Mouse (Mus musculus): ENCODE measurements around the gene Cd300lf. TPM values are rescaled to one million over a fixed set of nuclear protein-coding genes. Genes with fewer than 3 reads are reported as not detected.

Cd300lf gene
- polyA plus RNA-seq, 1 experiment from 2014 or later: 1.1 TPM

GRCm38 (mm10) chr11:115128483-115128882 lies 5.3 kb downstream of the Cd300lf start:
- H3K9ac ChIP-seq (ENCODE audit: low read depth, low read length): no peak overlapping the region
- WGBS: 73% methylated on average over 4 of the region's 4 CpGs
- no peak for ATAC-seq
- no peak for TF ChIP-seq CTCF (IDR thresholded peaks at IDR 0.05; ENCODE audit: low read depth)
- H3K4me1 ChIP-seq (replicated peaks; ENCODE audit: control insufficient read depth, insufficient read depth, low read length): no peaks in the 10 kb centered on the region
- no peaks in the 10 kb centered on the region for H3K27me3 ChIP-seq (replicated peaks; ENCODE audit: control insufficient read depth, insufficient read depth, low read length)
- no peak overlapping the region for H3K4me3 ChIP-seq (ENCODE audit: low read depth, low read length)
- no peak overlapping the region for H3K27ac ChIP-seq (ENCODE audit: low read depth, low read length)
- H3K36me3 ChIP-seq (ENCODE audit: control insufficient read depth, insufficient read depth): no peaks in the 10 kb centered on the region
- H3K4me2 ChIP-seq (replicated peaks; ENCODE audit: low read depth): no peak overlapping the region
- H3K9me3 ChIP-seq (ENCODE audit: control insufficient read depth): no peaks in the 10 kb centered on the region

- Histone ChIP-seq H3K27me3 (replicated peaks; ENCODE audit: control insufficient read depth, insufficient read depth, low read length) (no peaks in the 10 kb centered on the region), H3K4me2 (replicated peaks; ENCODE audit: low read depth) (no peak overlapping the region), H3K9me3 (ENCODE audit: control insufficient read depth) (no peaks in the 10 kb centered on the region), H3K4me3 (ENCODE audit: low read depth, low read length) (no peak overlapping the region), H3K27ac (ENCODE audit: low read depth, low read length) (no peak overlapping the region), H3K36me3 (ENCODE audit: control insufficient read depth, insufficient read depth) (no peaks in the 10 kb centered on the region), H3K4me1 (replicated peaks; ENCODE audit: control insufficient read depth, insufficient read depth, low read length) (no peaks in the 10 kb centered on the region), H3K9ac (ENCODE audit: low read depth, low read length) (no peak overlapping the region)
- TF ChIP-seq CTCF (IDR thresholded peaks at IDR 0.05; ENCODE audit: low read depth): no peak
- no peak for ATAC-seq
- WGBS: 60% methylated on average over 9 of the region's 9 CpGs
Observed at GRCm38 (mm10) chr11:115119409-115119808, 14.4 kb downstream of the Cd300lf start.

GRCm38 (mm10) chr11:115112196-115112595 lies 21.6 kb downstream of the Cd300lf start:
- no peaks in the 10 kb centered on the region for H3K9me3 ChIP-seq (ENCODE audit: control insufficient read depth)
- H3K36me3 ChIP-seq (ENCODE audit: control insufficient read depth, insufficient read depth): no peaks in the 10 kb centered on the region
- H3K4me1 ChIP-seq (replicated peaks; ENCODE audit: control insufficient read depth, insufficient read depth, low read length): no peaks in the 10 kb centered on the region
- H3K9ac ChIP-seq (ENCODE audit: low read depth, low read length): no peak overlapping the region
- H3K4me3 ChIP-seq (ENCODE audit: low read depth, low read length): no peak overlapping the region
- no peak overlapping the region for H3K27ac ChIP-seq (ENCODE audit: low read depth, low read length)
- no peak for TF ChIP-seq CTCF (IDR thresholded peaks at IDR 0.05; ENCODE audit: low read depth)
- H3K4me2 ChIP-seq (replicated peaks; ENCODE audit: low read depth): no peak overlapping the region
- no peaks in the 10 kb centered on the region for H3K27me3 ChIP-seq (replicated peaks; ENCODE audit: control insufficient read depth, insufficient read depth, low read length)
- no peak for ATAC-seq
- WGBS: 35% methylated on average over 3 of the region's 3 CpGs

- 78% methylated on average over 4 of the region's 5 CpGs for WGBS
- H3K27me3 ChIP-seq (replicated peaks; ENCODE audit: control insufficient read depth, insufficient read depth, low read length): no peaks in the 10 kb centered on the region
- TF ChIP-seq CTCF (IDR thresholded peaks at IDR 0.05; ENCODE audit: low read depth): no peak
- H3K4me1 ChIP-seq (replicated peaks; ENCODE audit: control insufficient read depth, insufficient read depth, low read length): no peaks in the 10 kb centered on the region
- H3K27ac ChIP-seq (ENCODE audit: low read depth, low read length): no peak overlapping the region
- no peak overlapping the region for H3K4me3 ChIP-seq (ENCODE audit: low read depth, low read length)
- no peak overlapping the region for H3K9ac ChIP-seq (ENCODE audit: low read depth, low read length)
- H3K36me3 ChIP-seq (ENCODE audit: control insufficient read depth, insufficient read depth): no peaks in the 10 kb centered on the region
- H3K9me3 ChIP-seq (ENCODE audit: control insufficient read depth): no peaks in the 10 kb centered on the region
- no peak overlapping the region for H3K4me2 ChIP-seq (replicated peaks; ENCODE audit: low read depth)
- no peak for ATAC-seq
Observed at GRCm38 (mm10) chr11:115110271-115110670, 23.5 kb downstream of the Cd300lf start.

GRCm38 (mm10) chr11:115108176-115108575 lies 25.6 kb downstream of the Cd300lf start:
- WGBS: 85% methylated on average over 8 of the region's 8 CpGs
- H3K9ac ChIP-seq (ENCODE audit: low read depth, low read length): no peak overlapping the region
- H3K27ac ChIP-seq (ENCODE audit: low read depth, low read length): no peak overlapping the region
- no peaks in the 10 kb centered on the region for H3K36me3 ChIP-seq (ENCODE audit: control insufficient read depth, insufficient read depth)
- H3K4me2 ChIP-seq (replicated peaks; ENCODE audit: low read depth): no peak overlapping the region
- H3K9me3 ChIP-seq (ENCODE audit: control insufficient read depth): no peaks in the 10 kb centered on the region
- no peaks in the 10 kb centered on the region for H3K4me1 ChIP-seq (replicated peaks; ENCODE audit: control insufficient read depth, insufficient read depth, low read length)
- H3K4me3 ChIP-seq (ENCODE audit: low read depth, low read length): no peak overlapping the region
- TF ChIP-seq CTCF (IDR thresholded peaks at IDR 0.05; ENCODE audit: low read depth): no peak
- no peaks in the 10 kb centered on the region for H3K27me3 ChIP-seq (replicated peaks; ENCODE audit: control insufficient read depth, insufficient read depth, low read length)
- no peak for ATAC-seq

- Histone ChIP-seq H3K9me3 (ENCODE audit: control insufficient read depth) (no peaks in the 10 kb centered on the region), H3K27me3 (replicated peaks; ENCODE audit: control insufficient read depth, insufficient read depth, low read length) (no peaks in the 10 kb centered on the region), H3K36me3 (ENCODE audit: control insufficient read depth, insufficient read depth) (no peaks in the 10 kb centered on the region), H3K4me2 (replicated peaks; ENCODE audit: low read depth) (no peak overlapping the region), H3K27ac (ENCODE audit: low read depth, low read length) (no peak overlapping the region), H3K4me1 (replicated peaks; ENCODE audit: control insufficient read depth, insufficient read depth, low read length) (no peaks in the 10 kb centered on the region), H3K4me3 (ENCODE audit: low read depth, low read length) (no peak overlapping the region), H3K9ac (ENCODE audit: low read depth, low read length) (no peak overlapping the region)
- ATAC-seq: no peak
- no peak for TF ChIP-seq CTCF (IDR thresholded peaks at IDR 0.05; ENCODE audit: low read depth)
- WGBS: 24% methylated on average over 4 of the region's 4 CpGs
Observed at GRCm38 (mm10) chr11:115107403-115107916, 26.3 kb downstream of the Cd300lf start.

- 74% methylated on average over 2 of the region's 2 CpGs for WGBS
- no peak overlapping the region for H3K27ac ChIP-seq (ENCODE audit: low read depth, low read length)
- H3K9me3 ChIP-seq (ENCODE audit: control insufficient read depth): no peaks in the 10 kb centered on the region
- H3K36me3 ChIP-seq (ENCODE audit: control insufficient read depth, insufficient read depth): no peaks in the 10 kb centered on the region
- H3K4me3 ChIP-seq (ENCODE audit: low read depth, low read length): no peak overlapping the region
- no peaks in the 10 kb centered on the region for H3K27me3 ChIP-seq (replicated peaks; ENCODE audit: control insufficient read depth, insufficient read depth, low read length)
- H3K4me1 ChIP-seq (replicated peaks; ENCODE audit: control insufficient read depth, insufficient read depth, low read length): no peaks in the 10 kb centered on the region
- no peak for TF ChIP-seq CTCF (IDR thresholded peaks at IDR 0.05; ENCODE audit: low read depth)
- no peak overlapping the region for H3K9ac ChIP-seq (ENCODE audit: low read depth, low read length)
- ATAC-seq: no peak
- H3K4me2 ChIP-seq (replicated peaks; ENCODE audit: low read depth): no peak overlapping the region
Observed at GRCm38 (mm10) chr11:115106638-115107037, 27.2 kb downstream of the Cd300lf start.
